Mouse (Mus musculus) myocyte (in vitro differentiated cells): ENCODE measurements around the gene Dmrtb1. TPM values are rescaled to one million over a fixed set of nuclear protein-coding genes. Genes with fewer than 3 reads are reported as not detected.

Experiments
- H3K27me3 ChIP-seq: one replicate; pipeline ENCODE4 v1.6.1; 2011; ENCODE audit not compliant: control insufficient read depth, insufficient read depth, insufficient read length
- H3K36me3 ChIP-seq: one replicate; pipeline ENCODE4 v1.6.1; 2011; ENCODE audit not compliant: control insufficient read depth, insufficient read depth
- H3K4me2 ChIP-seq: one replicate; pipeline ENCODE4 v1.6.1; 2011; ENCODE audit warnings: low read depth, control low read depth
- H3K4me3 ChIP-seq: one replicate; pipeline ENCODE4 v1.5.1; 2011; ENCODE audit warnings: mild to moderate bottlenecking, control low read depth, moderate library complexity
- H3K79me2 ChIP-seq: one replicate; pipeline ENCODE4 v1.6.1; 2011; ENCODE audit not compliant: control insufficient read depth, insufficient read depth
- H3ac ChIP-seq: one replicate; pipeline ENCODE4 v1.6.1; 2011; ENCODE audit not compliant: control insufficient read depth, insufficient read length
- CEBPB ChIP-seq: IDR thresholded peaks from 2 replicates; pipeline ENCODE4 v1.6.1; 2011; ENCODE audit warnings: mild to moderate bottlenecking, moderate library complexity; ENCODE audit not compliant: poor library complexity, insufficient read depth, severe bottlenecking
- E2F4 ChIP-seq: IDR thresholded peaks from one replicate; pipeline ENCODE4 v1.6.1; 2011; ENCODE audit warnings: mild to moderate bottlenecking, control low read depth, moderate library complexity; ENCODE audit not compliant: insufficient read depth
- MAX ChIP-seq: IDR thresholded peaks from one replicate; pipeline ENCODE4 v1.6.1; 2011; ENCODE audit warnings: low read depth, mild to moderate bottlenecking, control low read depth
- MYOD1 ChIP-seq, 3 experiments: IDR thresholded peaks; one replicate each; pipeline ENCODE4 v1.6.1; 2011; ENCODE audit warnings: control low read depth in 2 of 3, low read depth in 2 of 3, mild to moderate bottlenecking in 2 of 3, moderate library complexity in 1 of 3; ENCODE audit not compliant: insufficient read length in 2 of 3, control insufficient read depth in 1 of 3
- MYOG ChIP-seq, 3 experiments: IDR thresholded peaks; one replicate each; pipeline ENCODE4 v1.6.1; 2011; ENCODE audit warnings: control low read depth in 2 of 3, low read depth in 2 of 3, mild to moderate bottlenecking in 2 of 3; ENCODE audit not compliant: insufficient read length in 2 of 3, control insufficient read depth in 1 of 3, insufficient read depth in 1 of 3
- POLR2A ChIP-seq: IDR thresholded peaks from one replicate; pipeline ENCODE4 v1.6.1; 2011; ENCODE audit warnings: low read depth, mild to moderate bottlenecking, control low read depth, moderate library complexity; ENCODE audit not compliant: insufficient read length
- POLR2AphosphoS2 ChIP-seq: IDR thresholded peaks from one replicate; pipeline ENCODE4 v1.6.1; 2011; ENCODE audit warnings: low read depth, control low read depth; ENCODE audit not compliant: insufficient read length
- REST ChIP-seq: IDR thresholded peaks from one replicate; pipeline ENCODE4 v1.6.1; 2011; ENCODE audit warnings: mild to moderate bottlenecking, control low read depth, moderate library complexity; ENCODE audit not compliant: insufficient read depth, insufficient read length
- SRF ChIP-seq: IDR thresholded peaks from one replicate; pipeline ENCODE4 v1.6.1; 2011; ENCODE audit warnings: low read depth; ENCODE audit not compliant: control insufficient read depth, insufficient read length
- TCF12 ChIP-seq: IDR thresholded peaks from one replicate; pipeline ENCODE4 v1.6.1; 2011; ENCODE audit warnings: mild to moderate bottlenecking, control low read depth; ENCODE audit not compliant: poor library complexity, insufficient read depth, severe bottlenecking
- TCF3 ChIP-seq: IDR thresholded peaks from one replicate; pipeline ENCODE4 v1.6.1; 2011; ENCODE audit warnings: low read depth, control low read depth; ENCODE audit not compliant: insufficient read length
- USF1 ChIP-seq: IDR thresholded peaks from one replicate; pipeline ENCODE4 v1.6.1; 2011; ENCODE audit warnings: low read depth, mild to moderate bottlenecking, control low read depth, moderate library complexity
- polyA plus RNA-seq: library from polyadenylated mRNA; unstranded; fragments of >200 nt; fragmentation: generic; extraction: Trizol; gene quantifications from one replicate; pipeline ENCODE4 v1.2.1, GENCODE M21; 2012; ENCODE audit warnings: missing spikeins

Gene Dmrtb1
- polyA plus RNA-seq, 1 experiment, result not detected

GRCm38 (mm10) chr4:107730391-107731087 lies 46.5 kb upstream of the Dmrtb1 start:
- Histone ChIP-seq H3ac (no peak overlapping the region), H3K79me2 (no peaks in the 10 kb centered on the region), H3K4me3 (no peak overlapping the region), H3K36me3 (no peaks in the 10 kb centered on the region), H3K27me3 (peaks cover 38% of the 10 kb centered on the region), H3K4me2 (no peak overlapping the region)
- TF ChIP-seq E2F4 (no peak), POLR2A (no peak), MYOG (IDR thresholded peaks at IDR 0.05; ENCODE audit: control insufficient read depth in 1 of 3, insufficient read depth in 1 of 3, insufficient read length in 2 of 3, low read depth in 2 of 3) (no peak), TCF3 (no peak), CEBPB (no peak), POLR2AphosphoS2 (no peak), MYOD1 (IDR thresholded peaks at IDR 0.05; ENCODE audit: control insufficient read depth in 1 of 3, insufficient read length in 2 of 3, low read depth in 2 of 3) (no peak), MAX (no peak), USF1 (no peak)

DNA sequence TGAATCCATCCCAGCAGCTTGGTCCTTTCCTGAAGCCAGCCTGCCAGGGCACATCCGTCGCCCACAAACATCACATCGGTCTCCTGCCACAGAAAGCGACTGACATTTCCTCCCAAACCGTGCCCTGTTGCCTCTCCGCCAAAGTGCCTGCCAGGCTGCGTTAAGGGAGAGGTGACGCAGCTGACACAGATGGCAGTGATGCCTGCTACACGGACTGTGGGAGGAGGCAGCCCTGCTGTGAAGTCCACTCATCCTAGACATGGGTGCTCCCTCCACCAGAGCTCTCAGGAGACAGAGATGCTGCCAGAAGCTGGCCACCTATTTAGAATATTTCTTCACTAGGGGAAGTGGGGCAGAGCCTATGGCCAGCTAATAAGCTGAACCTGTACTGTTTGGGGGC lies 41.4 kb upstream of the Dmrtb1 start:
- Histone ChIP-seq H3K27me3 (peaks cover 38% of the 10 kb centered on the region), H3K4me3 (no peak overlapping the region), H3K36me3 (no peaks in the 10 kb centered on the region), H3ac (no peak overlapping the region), H3K4me2 (no peak overlapping the region), H3K79me2 (no peaks in the 10 kb centered on the region)
- no peak for TF ChIP-seq MAX
- no peak for TF ChIP-seq USF1
- TF ChIP-seq POLR2A, result no peak
- no peak for TF ChIP-seq TCF3
- TF ChIP-seq MYOD1 (IDR thresholded peaks at IDR 0.05; ENCODE audit: control insufficient read depth in 1 of 3, insufficient read length in 2 of 3, low read depth in 2 of 3), result no peak
- no peak for TF ChIP-seq REST
- TF ChIP-seq POLR2AphosphoS2, result no peak

DNA sequence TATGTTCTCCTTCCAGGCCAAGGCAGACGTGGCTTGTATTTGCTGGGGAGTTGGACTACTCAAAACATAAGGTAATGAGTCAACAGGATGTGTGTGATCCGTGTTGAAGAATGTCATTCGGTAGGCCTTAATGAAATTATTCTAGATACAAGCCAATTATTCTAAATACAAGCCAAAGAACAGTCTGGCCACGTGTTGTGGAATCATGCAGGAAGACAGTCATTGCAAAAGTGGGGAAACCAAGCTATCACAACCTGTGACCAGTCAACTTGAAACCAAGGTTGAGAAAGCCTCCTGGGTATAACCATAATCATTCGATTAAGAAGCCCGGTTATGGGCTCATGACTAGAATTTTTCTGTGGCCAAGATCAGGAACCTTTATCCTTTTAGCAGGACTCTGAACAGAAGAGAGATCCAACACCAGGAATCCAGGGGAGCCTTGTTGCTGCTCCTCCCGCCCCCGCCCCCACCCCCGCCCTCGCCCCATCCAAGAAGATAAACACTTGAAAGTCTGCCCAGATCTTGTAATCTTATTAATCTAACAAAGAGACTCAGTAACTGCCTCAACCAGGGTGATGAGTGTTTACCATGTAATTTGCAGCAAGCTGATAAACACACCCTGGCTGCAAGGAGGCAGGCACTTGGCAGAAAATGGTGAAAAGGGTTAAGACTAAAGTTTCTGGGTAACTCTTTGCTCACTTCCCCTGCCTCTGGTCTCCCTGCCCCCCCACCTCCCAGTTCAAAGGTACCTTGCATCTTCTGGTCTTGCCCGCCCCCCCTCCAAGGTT lies 36.2 kb upstream of the Dmrtb1 start:
- TF ChIP-seq TCF12 (no peak), REST (no peak), MAX (no peak), MYOG (IDR thresholded peaks at IDR 0.05; ENCODE audit: control insufficient read depth in 1 of 3, insufficient read depth in 1 of 3, insufficient read length in 2 of 3, low read depth in 2 of 3) (no peak), POLR2A (no peak), MYOD1 (IDR thresholded peaks at IDR 0.05; ENCODE audit: control insufficient read depth in 1 of 3, insufficient read length in 2 of 3, low read depth in 2 of 3) (no peak)
- Histone ChIP-seq H3K79me2 (no peaks in the 10 kb centered on the region), H3K27me3 (peaks cover 34% of the 10 kb centered on the region)

DNA sequence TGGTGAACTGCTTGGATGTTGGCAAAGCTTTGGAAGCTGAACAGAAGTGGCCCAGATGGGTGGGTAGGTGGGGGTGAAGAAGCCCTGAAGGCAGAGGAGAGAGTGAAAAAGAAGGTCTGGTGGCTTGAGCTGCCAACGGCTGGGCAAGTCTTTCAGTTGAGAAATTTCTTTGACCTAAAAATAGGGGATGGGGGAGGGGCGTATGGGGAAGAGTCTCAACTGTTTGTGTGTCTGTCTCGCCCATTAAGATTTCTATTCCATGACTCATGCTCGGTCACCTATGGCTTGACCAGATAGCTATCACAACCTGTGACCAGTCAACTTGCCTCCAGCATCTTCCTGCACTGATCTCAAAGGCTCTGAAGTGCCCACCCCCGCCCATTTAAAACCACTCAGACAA lies 35.1 kb upstream of the Dmrtb1 start:
- Histone ChIP-seq H3K27me3 (peaks cover 33% of the 10 kb centered on the region), H3ac (no peak overlapping the region), H3K4me3 (no peak overlapping the region), H3K79me2 (no peaks in the 10 kb centered on the region), H3K4me2 (no peak overlapping the region), H3K36me3 (no peaks in the 10 kb centered on the region)
- no peak for TF ChIP-seq SRF
- no peak for TF ChIP-seq E2F4
- TF ChIP-seq CEBPB, result no peak
- TF ChIP-seq POLR2A, result no peak
- no peak for TF ChIP-seq MYOD1 (IDR thresholded peaks at IDR 0.05; ENCODE audit: control insufficient read depth in 1 of 3, insufficient read length in 2 of 3, low read depth in 2 of 3)
- no peak for TF ChIP-seq MYOG (IDR thresholded peaks at IDR 0.05; ENCODE audit: control insufficient read depth in 1 of 3, insufficient read depth in 1 of 3, insufficient read length in 2 of 3, low read depth in 2 of 3)
- TF ChIP-seq TCF3, result no peak
- TF ChIP-seq TCF12, result no peak
- TF ChIP-seq MAX, result no peak
- no peak for TF ChIP-seq POLR2AphosphoS2
- TF ChIP-seq USF1, result no peak
- TF ChIP-seq REST, result no peak

More for the DNA sequence above, 36.2 kb upstream of the Dmrtb1 start:
- Histone ChIP-seq H3K4me2 (no peak overlapping the region), H3K36me3 (no peaks in the 10 kb centered on the region), H3ac (no peak overlapping the region), H3K4me3 (no peak overlapping the region)

- Histone ChIP-seq H3ac (no peak overlapping the region), H3K4me3 (no peak overlapping the region), H3K27me3 (peaks cover 33% of the 10 kb centered on the region), H3K79me2 (no peaks in the 10 kb centered on the region), H3K4me2 (no peak overlapping the region), H3K36me3 (no peaks in the 10 kb centered on the region)
- TF ChIP-seq MAX, result no peak
Measured at GRCm38 (mm10) chr4:107718720-107719119, 34.7 kb upstream of the Dmrtb1 start.
